Mouse (Mus musculus) frontal cortex, postnatal 14 days (tissue): ENCODE results near the gene Sgip1.

ENCODE experiments used
- DNase-seq, 2 experiments: peaks; one replicate each; pipeline ENCODE4 v3.0.0; 2022; ENCODE audit warnings: low spot score in 2 of 2

Gene Sgip1

DNA sequence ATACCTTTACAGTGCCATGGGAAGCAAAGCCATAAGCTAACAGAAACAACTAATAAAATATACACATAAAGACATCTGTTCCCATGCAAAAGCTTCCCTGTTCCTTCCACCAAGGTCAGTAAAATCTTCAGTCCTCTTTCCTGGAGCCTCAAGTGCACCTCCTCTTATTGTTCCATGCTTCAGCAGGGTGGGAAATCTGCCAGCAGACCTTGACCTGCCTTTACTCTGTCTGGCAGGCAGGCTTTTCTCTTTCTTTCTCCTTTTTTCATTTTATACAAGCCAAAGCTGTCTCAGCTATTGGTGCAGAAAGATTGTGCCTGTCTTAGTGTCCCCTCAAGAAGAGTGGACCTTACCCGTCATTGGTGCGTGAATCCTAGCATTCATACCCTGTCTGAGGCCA, 154.8 kb downstream of the Sgip1 start:
- DNase-seq = no peak

DNA sequence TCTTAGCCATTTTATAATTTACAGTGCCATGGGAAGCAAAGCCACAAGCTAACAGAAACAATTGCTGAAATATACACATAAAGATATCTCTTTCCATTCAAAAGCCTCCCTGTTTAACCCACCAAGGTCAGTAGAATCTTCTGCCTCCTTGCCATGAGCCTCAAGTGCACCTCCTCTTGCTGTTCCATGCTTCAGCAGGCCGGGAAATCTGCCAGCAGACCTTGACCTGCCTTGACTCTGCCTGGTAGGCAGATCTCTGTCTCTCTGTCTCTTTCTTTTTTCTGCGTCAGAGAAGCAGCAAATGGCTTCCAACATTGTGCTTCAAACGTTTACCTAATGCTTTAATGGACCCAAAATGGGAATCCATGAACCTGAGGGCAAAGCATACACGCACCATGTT, 157.9 kb downstream of the Sgip1 start:
- no peak for DNase-seq

DNA sequence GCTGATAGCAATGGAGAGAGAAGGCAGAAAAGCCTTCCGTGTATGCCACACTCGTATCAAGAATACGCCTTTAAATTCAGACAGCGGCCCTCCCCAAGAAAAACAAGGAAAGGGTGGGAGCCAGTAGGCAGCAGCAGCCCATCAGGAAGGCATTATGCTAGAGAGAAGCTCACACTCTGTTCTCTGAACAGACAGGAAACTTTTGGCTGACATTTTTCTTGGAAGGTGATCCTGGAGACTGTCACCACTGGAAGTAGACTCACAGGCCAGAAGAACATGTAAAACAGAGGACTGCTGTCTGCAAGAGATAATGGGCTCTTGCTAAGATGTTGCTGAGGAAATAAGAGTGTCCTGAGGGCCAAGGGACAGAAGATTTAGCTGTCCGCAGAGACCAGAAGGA, 158.6 kb downstream of the Sgip1 start:
- no peak for DNase-seq

DNA sequence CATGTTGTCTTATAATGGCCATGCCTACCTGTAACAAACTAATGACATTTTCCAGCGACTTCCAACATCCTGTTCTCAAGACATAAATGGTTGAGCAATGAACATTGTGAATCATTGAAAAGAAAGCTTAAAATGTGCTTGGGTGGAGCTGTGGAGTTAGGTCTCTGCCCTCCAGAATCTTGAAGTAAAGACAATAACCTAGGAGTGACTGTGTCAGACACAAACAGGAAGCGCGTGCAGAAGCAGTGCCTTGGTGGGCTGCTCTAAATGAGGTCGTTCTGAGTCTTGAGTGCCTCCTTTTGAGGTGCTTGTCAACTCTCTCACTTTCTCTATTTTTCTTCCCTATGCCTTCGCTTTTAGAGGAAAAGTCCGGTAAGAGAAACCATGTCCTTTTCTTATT, 159.1 kb downstream of the Sgip1 start:
- no peak for DNase-seq

DNA sequence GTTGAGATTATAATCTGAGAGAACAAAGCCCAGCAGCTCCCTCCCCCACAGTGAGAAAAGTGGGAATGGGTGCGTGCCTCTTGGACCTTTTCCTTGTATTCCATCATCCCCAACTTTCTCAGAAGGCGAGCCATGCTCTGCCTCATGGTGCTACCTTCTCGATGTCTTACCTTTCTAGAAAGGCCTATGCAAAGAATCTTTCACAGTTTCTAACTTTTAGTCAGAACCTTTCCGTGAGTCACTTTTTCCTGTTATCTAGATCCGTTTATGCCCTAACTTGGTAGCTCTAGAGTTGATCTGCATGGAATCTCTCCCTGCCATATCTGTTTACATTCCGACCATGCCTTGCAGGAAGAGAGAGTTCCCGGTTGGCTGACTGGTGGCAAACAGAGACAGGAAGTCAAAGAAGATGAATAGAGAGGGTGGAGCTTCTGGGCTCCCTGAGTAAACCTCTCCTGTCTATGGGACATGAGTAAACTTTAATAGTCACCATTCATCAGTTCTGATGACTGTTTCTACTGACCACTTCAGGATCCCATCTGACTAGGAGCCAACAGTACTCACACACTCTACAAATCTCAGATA, 166.8 kb downstream of the Sgip1 start:
- DNase-seq = no peak

DNA sequence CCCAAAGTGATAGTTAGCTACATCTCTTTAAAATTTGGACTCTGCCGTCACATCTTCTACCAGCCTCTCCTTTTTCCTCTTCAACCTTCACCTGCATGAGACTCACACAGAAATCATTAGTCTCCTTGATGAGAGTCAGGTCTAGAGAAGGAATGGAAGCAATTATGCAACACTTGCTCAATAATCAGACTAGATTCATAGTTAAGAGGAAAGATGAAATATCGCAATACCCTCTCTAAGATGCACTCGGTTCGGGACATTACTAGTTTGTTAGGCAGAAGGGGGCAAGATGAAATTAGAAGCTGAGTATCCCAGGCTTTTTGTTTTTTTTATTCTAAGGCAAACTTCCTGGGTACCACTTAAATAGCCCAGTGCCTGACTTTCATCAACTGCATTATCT, 169.1 kb downstream of the Sgip1 start:
- DNase-seq = no peak

DNA sequence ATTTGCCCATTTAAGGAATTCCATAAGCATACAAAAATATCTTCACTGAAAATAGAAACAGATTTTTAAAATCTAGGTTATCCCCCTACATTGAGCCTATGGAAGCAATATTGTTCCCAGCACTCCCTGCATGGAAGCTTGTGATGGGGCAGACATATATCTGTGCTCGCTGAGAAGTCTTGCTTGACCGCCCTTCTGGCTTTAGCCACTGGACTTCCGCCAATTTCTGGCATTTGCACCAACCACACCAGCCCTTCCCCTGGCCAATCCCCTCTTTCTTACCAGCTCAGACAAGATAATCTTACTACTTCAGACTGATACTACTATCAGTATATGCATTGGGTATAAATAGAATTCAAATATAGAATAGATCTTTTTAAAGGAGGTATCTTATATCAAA, 172.1 kb downstream of the Sgip1 start:
- no peak for DNase-seq

DNA sequence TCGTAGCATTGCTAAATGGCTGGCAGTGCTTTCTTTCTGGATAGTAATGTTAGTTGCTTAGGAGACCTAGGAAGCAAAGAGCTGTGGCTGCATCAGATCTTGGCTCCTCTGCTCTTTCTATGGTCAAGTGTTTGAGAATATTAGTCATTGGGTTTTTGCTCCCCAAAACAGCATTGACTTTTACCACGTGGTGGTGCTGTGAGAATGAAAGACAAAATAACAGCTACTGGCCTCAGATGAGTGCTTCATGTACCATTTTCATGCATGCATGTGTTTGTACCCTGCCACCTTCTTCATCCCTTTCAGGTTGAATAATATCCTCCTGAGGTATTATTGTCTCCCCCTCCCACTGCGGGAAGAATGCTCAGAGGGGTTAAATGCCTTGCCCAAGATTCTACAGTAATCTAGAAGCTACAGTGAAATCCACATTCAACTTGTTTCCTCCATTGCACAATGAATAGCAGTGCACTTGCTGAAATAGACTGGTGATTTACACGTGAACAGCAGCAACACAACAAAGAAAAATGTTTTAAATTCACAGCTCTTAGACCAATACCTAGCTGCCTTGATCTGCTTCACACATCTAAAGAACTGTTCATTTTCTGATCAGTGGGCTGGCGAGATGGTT, 172.7 kb downstream of the Sgip1 start:
- no peak for DNase-seq

DNA sequence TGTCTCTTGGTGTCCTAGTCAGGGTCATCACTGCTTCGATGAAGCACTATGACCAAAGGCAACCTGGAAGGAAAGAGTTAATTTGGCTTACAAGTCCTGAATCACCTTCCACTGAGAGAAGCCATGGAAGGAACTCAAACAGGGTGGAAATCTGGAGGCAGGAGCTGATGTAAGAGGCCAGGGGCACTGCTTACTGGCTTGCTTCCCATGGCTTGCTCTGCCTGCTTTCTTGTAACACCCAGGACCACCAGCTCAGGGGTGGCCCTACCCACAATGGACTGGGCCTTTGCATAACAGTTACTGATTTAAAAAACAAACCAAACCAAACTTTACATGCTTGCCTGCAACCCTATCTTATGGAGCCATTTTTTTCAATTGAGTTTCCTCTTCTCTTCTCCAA, 177.1 kb downstream of the Sgip1 start:
- DNase-seq = no peak

DNA sequence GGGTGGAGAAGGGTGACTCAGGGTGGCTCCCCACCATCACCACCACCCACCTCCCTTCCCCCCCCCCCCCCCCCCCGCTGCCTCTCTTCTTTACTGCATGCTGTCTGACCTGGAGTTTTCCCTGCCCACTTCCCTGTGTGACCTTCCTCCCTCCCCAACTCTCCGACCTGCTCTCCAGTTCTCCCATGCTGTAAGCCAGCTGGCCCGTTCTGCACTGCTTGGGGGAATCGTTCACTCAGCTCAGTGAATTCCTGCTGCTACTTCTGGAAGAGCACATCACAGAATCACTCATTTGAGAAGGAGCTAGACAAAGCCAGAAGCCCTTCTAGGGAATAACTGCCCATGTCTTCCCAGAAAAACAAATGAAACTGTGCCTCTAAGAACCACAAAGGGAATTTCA, 188.4 kb downstream of the Sgip1 start:
- DNase-seq = no peak

DNA sequence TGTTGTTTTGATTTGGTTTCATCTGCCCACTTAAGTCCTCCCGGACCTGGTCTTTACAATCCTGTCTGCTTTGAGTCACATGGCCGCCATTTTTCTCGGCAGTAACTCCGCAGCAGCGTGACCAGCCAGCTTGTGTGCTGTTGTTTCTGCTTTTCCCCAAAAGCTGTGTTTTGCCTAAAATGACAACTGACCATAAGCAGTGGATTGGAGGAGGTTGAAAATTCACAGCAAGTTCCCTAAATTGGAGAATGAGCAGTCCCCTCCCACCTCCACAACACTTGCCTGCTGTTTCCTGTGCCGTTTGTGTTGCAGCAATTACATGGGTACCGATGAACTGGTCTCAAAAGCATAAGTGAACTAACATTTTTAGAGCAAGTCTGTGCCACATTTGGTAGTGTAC, 189.6 kb downstream of the Sgip1 start:
- no peak for DNase-seq

DNA sequence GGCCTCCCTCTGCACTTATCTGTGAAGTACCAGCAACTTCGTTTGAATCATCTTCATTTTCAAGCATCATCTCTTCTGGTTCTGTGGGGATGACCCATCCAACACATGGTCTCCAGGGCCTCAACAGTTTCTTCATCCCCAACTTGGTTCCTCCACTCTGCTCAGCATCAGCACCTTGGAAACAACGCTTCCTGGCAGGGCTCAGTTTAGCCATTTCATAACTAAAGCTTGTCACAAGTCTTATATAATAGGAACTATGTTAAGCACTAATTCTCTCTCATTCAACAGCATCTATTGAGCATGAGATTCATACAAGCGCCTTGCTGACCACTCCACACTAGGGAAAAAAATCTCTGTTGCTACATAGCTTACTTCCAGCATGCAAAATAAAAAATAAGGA, 199.2 kb downstream of the Sgip1 start:
- DNase-seq = no peak

DNA sequence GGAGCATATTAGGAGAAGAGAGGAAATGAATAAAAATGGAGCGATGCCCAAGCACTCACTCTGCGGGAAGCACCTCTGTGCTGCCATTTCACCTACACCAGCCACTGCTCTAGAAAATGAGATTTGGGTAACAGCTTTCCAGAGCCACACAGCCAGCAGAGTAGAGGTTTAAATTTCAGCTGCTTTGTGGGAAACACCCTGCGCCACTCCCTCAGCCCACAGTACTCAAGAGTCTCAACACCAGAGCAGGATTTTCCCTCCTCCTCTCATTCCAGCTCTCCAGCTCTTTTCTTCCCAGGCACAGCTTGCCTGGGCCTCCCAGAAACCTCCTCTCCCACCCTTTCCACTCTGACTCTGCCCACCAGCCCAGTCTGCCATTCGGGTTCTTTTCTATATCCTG, 199.6 kb downstream of the Sgip1 start:
- DNase-seq = no peak

DNA sequence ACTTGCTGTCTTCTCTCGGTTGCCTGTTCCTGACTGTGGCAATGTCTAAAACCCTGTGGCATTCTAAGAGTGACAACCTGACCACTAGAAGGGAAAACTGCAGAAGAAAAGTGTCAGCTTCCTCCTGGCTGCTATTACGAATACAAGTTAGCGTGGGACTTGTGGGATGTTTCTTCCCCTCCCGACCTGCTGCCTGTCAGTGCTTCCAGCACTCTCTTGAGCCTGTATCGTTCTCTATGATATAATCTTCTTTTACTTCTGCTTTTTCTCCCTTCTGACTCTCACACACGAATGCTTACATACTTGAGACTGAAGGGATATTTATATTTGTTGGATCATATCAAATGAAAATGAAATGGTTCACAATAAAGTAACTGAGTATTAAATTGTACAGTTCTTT, 203.2 kb downstream of the Sgip1 start:
- DNase-seq = no peak

DNA sequence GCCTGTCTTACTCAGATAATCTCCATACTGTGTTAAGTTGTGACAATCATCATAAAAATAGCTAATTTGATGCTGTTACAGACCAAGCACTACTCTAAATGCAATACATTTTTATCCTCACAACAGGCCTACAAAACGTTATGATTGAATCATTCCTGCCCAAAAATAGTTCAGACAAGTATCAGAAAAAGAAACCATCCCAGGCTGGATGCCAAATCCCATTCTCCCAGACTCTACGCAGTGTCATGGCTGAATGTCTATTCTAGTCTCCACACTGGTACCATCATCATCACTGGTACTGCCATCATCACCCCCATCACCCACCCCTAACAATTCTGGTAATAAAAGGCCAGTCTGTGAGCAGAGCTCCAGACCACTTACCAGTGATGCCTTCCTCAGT, 211.4 kb downstream of the Sgip1 start:
- DNase-seq = no peak

DNA sequence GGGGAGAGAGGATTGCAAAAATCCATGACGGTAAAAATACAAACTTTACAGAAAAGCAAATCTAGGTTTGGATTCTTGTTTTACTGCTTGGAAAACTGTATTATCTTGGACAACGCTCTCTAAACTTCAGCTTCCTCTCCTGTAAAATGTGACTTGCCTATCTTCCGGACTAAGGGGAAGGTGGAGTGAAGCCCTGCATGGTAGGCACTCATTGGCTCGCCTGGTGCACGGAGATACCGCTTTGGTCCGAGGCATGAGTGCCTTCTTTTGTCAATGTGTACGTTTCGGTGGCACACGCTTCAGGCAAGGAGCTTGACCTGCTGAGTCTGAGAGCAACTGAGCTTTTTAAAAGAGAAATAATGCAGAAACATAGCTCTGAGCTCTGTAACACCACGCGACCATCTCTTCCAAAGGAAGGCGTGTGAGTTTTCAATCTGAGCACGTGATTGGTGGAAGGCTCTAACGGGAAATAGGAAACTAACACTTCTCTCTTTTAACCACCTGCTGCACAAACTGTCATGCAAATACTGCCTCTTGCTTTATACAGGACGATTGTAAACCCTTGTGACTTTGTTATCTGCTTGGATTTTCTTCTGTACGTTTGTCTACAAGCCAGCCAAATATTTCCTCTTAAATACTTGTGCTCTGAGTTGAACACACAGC, 214.3 kb downstream of the Sgip1 start:
- no peak for DNase-seq

DNA sequence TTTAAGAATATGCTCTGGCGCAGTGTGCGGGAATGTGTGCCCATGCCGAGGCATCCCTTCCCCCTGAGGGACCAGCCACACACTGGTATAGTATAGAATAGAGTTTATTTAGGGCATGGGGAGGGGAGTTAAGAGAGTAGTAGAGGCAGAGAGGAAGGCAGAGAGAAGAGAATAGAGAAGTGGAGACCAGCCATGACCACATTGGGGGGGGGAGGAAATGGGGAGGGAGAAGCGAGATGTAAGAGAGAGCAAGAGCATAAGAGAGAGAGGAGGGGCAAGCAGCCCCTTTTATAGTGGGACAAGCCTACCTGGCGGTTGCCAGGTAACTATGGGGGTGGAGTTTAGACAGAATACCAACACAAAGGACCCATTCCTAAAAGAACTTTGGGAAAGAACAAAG, 218.3 kb downstream of the Sgip1 start:
- DNase-seq = no peak

DNA sequence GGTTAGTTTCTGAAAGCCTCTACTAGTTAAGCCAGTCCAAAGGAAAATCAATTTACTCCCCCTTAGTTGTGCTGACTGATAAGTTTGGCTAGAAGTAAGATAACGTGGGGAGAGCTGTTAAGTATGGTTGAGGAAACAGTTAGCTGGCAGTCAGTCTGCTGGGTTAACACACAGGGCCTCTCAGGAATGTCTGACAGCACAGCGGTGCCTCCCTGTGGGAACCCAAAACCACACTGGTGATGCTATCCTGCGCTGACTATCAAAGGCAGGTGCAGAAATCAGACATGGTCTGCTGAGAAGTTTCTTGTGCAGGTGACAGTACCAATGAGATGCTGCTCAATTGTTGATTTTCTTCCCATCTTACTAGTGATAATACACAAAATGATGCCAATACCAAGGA, 223.1 kb downstream of the Sgip1 start:
- no peak for DNase-seq

DNA sequence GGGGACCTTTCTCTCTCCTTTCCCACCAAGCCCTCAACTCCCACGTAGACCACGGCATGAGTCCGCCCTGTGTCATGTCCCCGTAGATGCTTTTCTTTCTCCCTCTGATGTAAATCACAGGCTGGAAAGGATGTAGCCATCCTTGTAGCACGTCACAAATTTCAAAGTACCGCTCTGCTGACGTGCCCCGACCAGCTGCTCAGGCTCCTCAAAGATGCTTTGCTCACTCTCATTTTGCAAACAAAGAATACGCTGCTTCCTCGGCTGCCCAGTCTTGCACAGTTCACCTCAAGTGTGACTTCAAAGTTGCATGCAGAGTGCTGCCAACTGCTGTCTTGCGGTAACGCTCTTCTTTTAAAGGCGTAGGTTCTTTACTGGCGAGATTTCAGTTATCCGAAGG, 226.7 kb downstream of the Sgip1 start:
- DNase-seq = no peak

DNA sequence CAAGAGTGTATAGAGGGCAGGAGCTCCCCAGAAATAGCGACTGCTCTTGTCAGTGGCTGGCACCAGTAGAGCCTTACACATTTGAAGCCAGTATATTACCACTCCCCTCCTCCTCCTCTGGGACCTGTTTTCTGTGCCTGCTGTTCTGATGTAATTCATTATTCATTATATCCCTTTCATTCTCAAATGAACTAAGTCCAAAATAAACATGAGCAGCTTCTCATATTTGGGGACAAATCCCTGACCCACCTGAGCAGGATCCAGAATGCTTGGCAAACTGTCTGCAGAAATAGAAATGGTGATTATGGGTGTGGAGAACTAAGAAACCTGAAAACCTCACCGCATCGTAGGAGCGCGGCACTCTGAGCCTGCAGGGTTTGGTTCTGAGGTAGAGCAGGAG, 228.5 kb downstream of the Sgip1 start:
- no peak for DNase-seq

DNA sequence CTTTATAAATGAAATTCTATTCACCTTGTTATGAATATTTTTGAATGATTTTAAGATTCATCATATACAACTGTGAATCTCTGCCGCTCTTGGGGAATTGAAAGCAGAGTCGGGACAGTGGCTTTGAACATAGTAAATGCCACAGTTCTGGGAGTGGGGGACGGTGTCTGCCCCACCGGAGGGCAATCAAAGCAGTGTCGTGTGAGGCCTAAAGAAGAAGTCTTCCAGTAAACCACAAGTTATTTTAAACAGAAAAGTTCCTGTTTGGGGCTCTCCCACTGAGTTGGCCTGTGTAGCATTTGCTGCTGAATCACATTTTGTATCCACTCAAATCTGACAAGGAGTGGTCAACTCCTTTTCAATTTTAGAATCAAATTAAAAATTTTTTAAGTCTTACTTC, 230.1 kb downstream of the Sgip1 start:
- no peak for DNase-seq

DNA sequence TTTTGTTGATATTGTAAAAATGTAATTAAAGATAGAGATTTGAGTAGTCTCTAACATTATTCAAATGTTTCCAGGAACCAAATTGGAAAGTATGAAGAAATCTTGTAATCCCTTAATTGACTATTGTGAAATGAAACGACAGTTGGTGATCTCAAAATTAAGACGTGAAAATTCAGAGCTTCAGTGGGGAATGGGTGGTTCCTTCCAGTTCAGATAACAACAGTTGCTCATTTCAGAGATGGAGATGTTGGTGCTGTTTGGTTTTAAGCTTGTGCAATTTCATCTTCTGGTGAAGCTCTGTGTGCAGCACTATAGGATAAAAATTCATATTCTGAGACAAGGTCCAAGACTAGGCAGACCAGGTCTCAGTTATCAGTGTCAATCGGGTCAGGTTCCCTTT, 231.0 kb downstream of the Sgip1 start:
- DNase-seq = no peak

DNA sequence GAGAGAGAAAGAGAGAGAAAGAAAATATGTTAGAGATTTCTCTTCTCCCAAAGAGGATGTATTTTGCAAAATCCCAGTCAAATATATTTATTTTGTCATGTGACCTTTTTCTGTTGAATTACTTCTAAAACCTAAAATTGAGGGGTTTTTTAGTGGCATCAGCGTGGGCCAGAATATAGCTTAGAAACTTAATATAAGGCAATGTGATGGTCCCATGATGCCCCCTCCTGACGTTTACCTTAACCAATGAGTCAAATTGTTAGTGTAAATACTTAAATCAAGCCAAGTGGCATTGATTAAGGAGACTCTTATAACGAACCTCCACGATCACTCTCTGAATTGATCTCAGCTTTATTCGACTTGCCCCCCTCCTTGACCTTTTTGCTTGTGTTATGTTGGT, 233.1 kb downstream of the Sgip1 start:
- no peak for DNase-seq
